Mouse (Mus musculus): Measurements from ENCODE around the gene Lrrc20. TPM values are rescaled to one million over a fixed set of nuclear protein-coding genes. Genes with fewer than 3 reads are reported as not detected.

The Lrrc20 gene
- polyA plus RNA-seq, 1 experiment from 2014 or later, result 13.3 TPM

- Histone ChIP-seq H3K4me2 (ENCODE audit: low read length) (no peak overlapping the region), H3K9ac (ENCODE audit: low read length) (no peak overlapping the region), H3K9me3 (ENCODE audit: control insufficient read depth, low read length) (no peaks in the 10 kb centered on the region), H3K36me3 (ENCODE audit: control insufficient read depth, insufficient read depth, low read length) (0 out of 2 replicates have a peak, but pooled peaks cover 3% of the 10 kb centered on the region), H3K27me3 (ENCODE audit: control insufficient read depth, insufficient read depth, low read length) (no peaks in the 10 kb centered on the region), H3K4me3 (ENCODE audit: control insufficient read depth in 1 of 2, insufficient read depth in 1 of 2, low read depth in 1 of 2, low read length in 2 of 2) (no peak overlapping the region), H3K4me1 (ENCODE audit: control insufficient read depth in 2 of 2, insufficient read depth in 2 of 2, low read length in 2 of 2) (no peaks in the 10 kb centered on the region; a peak in 1 of 4 replicates), H3K27ac (replicated peaks in 1 of 2; ENCODE audit: control insufficient read depth in 1 of 2, insufficient read depth in 1 of 2, low read depth in 2 of 2, low read length in 2 of 2) (no peak overlapping the region)
- ATAC-seq (ENCODE audit: insufficient number of reproducible peaks, insufficient read depth, low FRiP score, low read depth), result no peak
- WGBS, result 76% methylated on average over 8 of the region's 8 CpGs
Measured at GRCm38 (mm10) chr10:61486551-61487339, 11.1 kb downstream of the Lrrc20 start.

GRCm38 (mm10) chr10:61488522-61489110 is 13.0 kb downstream of the Lrrc20 start:
- no peak for ATAC-seq (ENCODE audit: insufficient number of reproducible peaks, insufficient read depth, low FRiP score, low read depth)
- no peak overlapping the region for H3K4me2 ChIP-seq (ENCODE audit: low read length)
- no peak overlapping the region for H3K4me3 ChIP-seq (ENCODE audit: control insufficient read depth in 1 of 2, insufficient read depth in 1 of 2, low read depth in 1 of 2, low read length in 2 of 2)
- H3K9me3 ChIP-seq (ENCODE audit: control insufficient read depth, low read length), result no peaks in the 10 kb centered on the region
- H3K9ac ChIP-seq (ENCODE audit: low read length), result no peak overlapping the region
- H3K27me3 ChIP-seq (ENCODE audit: control insufficient read depth, insufficient read depth, low read length), result no peaks in the 10 kb centered on the region
- H3K4me1 ChIP-seq (ENCODE audit: control insufficient read depth in 2 of 2, insufficient read depth in 2 of 2, low read length in 2 of 2), result no peaks in the 10 kb centered on the region; a peak in 1 of 4 replicates
- WGBS, result 84% methylated on average over 6 of the region's 6 CpGs
- H3K27ac ChIP-seq (replicated peaks in 1 of 2; ENCODE audit: control insufficient read depth in 1 of 2, insufficient read depth in 1 of 2, low read depth in 2 of 2, low read length in 2 of 2), result no peak overlapping the region
- no peaks in the 10 kb centered on the region for H3K36me3 ChIP-seq (ENCODE audit: control insufficient read depth, insufficient read depth, low read length)

- no peak overlapping the region for H3K4me3 ChIP-seq (ENCODE audit: control insufficient read depth in 1 of 2, insufficient read depth in 1 of 2, low read depth in 1 of 2, low read length in 2 of 2)
- H3K27me3 ChIP-seq (ENCODE audit: control insufficient read depth, insufficient read depth, low read length), result no peaks in the 10 kb centered on the region
- peaks cover 16 to 22% of the 10 kb centered on the region in 2 experiments for H3K4me1 ChIP-seq (ENCODE audit: control insufficient read depth in 2 of 2, insufficient read depth in 2 of 2, low read length in 2 of 2)
- no peaks in the 10 kb centered on the region for H3K9me3 ChIP-seq (ENCODE audit: control insufficient read depth, low read length)
- H3K27ac ChIP-seq (replicated peaks in 1 of 2; ENCODE audit: control insufficient read depth in 1 of 2, insufficient read depth in 1 of 2, low read depth in 2 of 2, low read length in 2 of 2), result no peak overlapping the region
- 48% methylated on average over 8 of the region's 8 CpGs for WGBS
- H3K9ac ChIP-seq (ENCODE audit: low read length), result no peak overlapping the region
- H3K4me2 ChIP-seq (ENCODE audit: low read length), result no peak overlapping the region
- no peaks in the 10 kb centered on the region for H3K36me3 ChIP-seq (ENCODE audit: control insufficient read depth, insufficient read depth, low read length)
- ATAC-seq (ENCODE audit: insufficient number of reproducible peaks, insufficient read depth, low FRiP score, low read depth), result no peak
Measured at GRCm38 (mm10) chr10:61491573-61491972, 16.0 kb downstream of the Lrrc20 start.

GRCm38 (mm10) chr10:61492040-61492439 is 16.4 kb downstream of the Lrrc20 start:
- Histone ChIP-seq H3K9ac (ENCODE audit: low read length) (no peak overlapping the region), H3K9me3 (ENCODE audit: control insufficient read depth, low read length) (no peaks in the 10 kb centered on the region), H3K4me1 (ENCODE audit: control insufficient read depth in 2 of 2, insufficient read depth in 2 of 2, low read length in 2 of 2) (peaks cover 16 to 23% of the 10 kb centered on the region in 2 experiments), H3K4me2 (ENCODE audit: low read length) (no peak overlapping the region), H3K27me3 (ENCODE audit: control insufficient read depth, insufficient read depth, low read length) (no peaks in the 10 kb centered on the region), H3K4me3 (ENCODE audit: control insufficient read depth in 1 of 2, insufficient read depth in 1 of 2, low read depth in 1 of 2, low read length in 2 of 2) (no peak overlapping the region), H3K36me3 (ENCODE audit: control insufficient read depth, insufficient read depth, low read length) (no peaks in the 10 kb centered on the region), H3K27ac (replicated peaks in 1 of 2; ENCODE audit: control insufficient read depth in 1 of 2, insufficient read depth in 1 of 2, low read depth in 2 of 2, low read length in 2 of 2) (no peak overlapping the region)
- 11% methylated on average over 11 of the region's 11 CpGs for WGBS
- peak; percentile 69 for ATAC-seq (ENCODE audit: insufficient number of reproducible peaks, insufficient read depth, low FRiP score, low read depth)

GRCm38 (mm10) chr10:61495461-61495860 is 19.9 kb downstream of the Lrrc20 start:
- Histone ChIP-seq H3K4me2 (ENCODE audit: low read length) (no peak overlapping the region), H3K4me1 (ENCODE audit: control insufficient read depth in 2 of 2, insufficient read depth in 2 of 2, low read length in 2 of 2) (peaks cover 16 to 23% of the 10 kb centered on the region in 2 experiments), H3K9me3 (ENCODE audit: control insufficient read depth, low read length) (no peaks in the 10 kb centered on the region), H3K36me3 (ENCODE audit: control insufficient read depth, insufficient read depth, low read length) (no peaks in the 10 kb centered on the region), H3K27ac (replicated peaks in 1 of 2; ENCODE audit: control insufficient read depth in 1 of 2, insufficient read depth in 1 of 2, low read depth in 2 of 2, low read length in 2 of 2) (peak overlapping the region; percentile 5 to 42; a peak in 2 of 4 replicates), H3K4me3 (ENCODE audit: control insufficient read depth in 1 of 2, insufficient read depth in 1 of 2, low read depth in 1 of 2, low read length in 2 of 2) (no peak overlapping the region), H3K9ac (ENCODE audit: low read length) (peak overlapping the region; percentile 31), H3K27me3 (ENCODE audit: control insufficient read depth, insufficient read depth, low read length) (no peaks in the 10 kb centered on the region)
- WGBS, result 44% methylated on average over 4 of the region's 4 CpGs
- no peak for ATAC-seq (ENCODE audit: insufficient number of reproducible peaks, insufficient read depth, low FRiP score, low read depth)

GRCm38 (mm10) chr10:61496231-61496630 is 20.6 kb downstream of the Lrrc20 start:
- Histone ChIP-seq H3K9me3 (ENCODE audit: control insufficient read depth, low read length) (no peaks in the 10 kb centered on the region), H3K4me1 (ENCODE audit: control insufficient read depth in 2 of 2, insufficient read depth in 2 of 2, low read length in 2 of 2) (peaks cover 16 to 23% of the 10 kb centered on the region in 2 experiments), H3K9ac (ENCODE audit: low read length) (peak overlapping the region; percentile 44; the same call in 1 of the 2 replicates), H3K27me3 (ENCODE audit: control insufficient read depth, insufficient read depth, low read length) (no peaks in the 10 kb centered on the region), H3K4me2 (ENCODE audit: low read length) (no peak overlapping the region), H3K27ac (replicated peaks in 1 of 2; ENCODE audit: control insufficient read depth in 1 of 2, insufficient read depth in 1 of 2, low read depth in 2 of 2, low read length in 2 of 2) (peak overlapping the region; percentile 5 to 42; a peak in 2 of 4 replicates), H3K36me3 (ENCODE audit: control insufficient read depth, insufficient read depth, low read length) (no peaks in the 10 kb centered on the region), H3K4me3 (ENCODE audit: control insufficient read depth in 1 of 2, insufficient read depth in 1 of 2, low read depth in 1 of 2, low read length in 2 of 2) (no peak overlapping the region)
- no peak for ATAC-seq (ENCODE audit: insufficient number of reproducible peaks, insufficient read depth, low FRiP score, low read depth)
- WGBS, result 46% methylated on average over 9 of the region's 9 CpGs

GRCm38 (mm10) chr10:61499505-61500466 is 24.2 kb downstream of the Lrrc20 start:
- H3K4me2 ChIP-seq (ENCODE audit: low read length), result no peak overlapping the region
- H3K4me3 ChIP-seq (ENCODE audit: control insufficient read depth in 1 of 2, insufficient read depth in 1 of 2, low read depth in 1 of 2, low read length in 2 of 2), result no peak overlapping the region
- H3K9ac ChIP-seq (ENCODE audit: low read length), result no peak overlapping the region
- H3K4me1 ChIP-seq (ENCODE audit: control insufficient read depth in 2 of 2, insufficient read depth in 2 of 2, low read length in 2 of 2), result peaks cover 16 to 19% of the 10 kb centered on the region in 2 experiments
- no peak for ATAC-seq (ENCODE audit: insufficient number of reproducible peaks, insufficient read depth, low FRiP score, low read depth)
- 87% methylated on average over 20 of the region's 20 CpGs for WGBS
- no peaks in the 10 kb centered on the region for H3K9me3 ChIP-seq (ENCODE audit: control insufficient read depth, low read length)
- no peaks in the 10 kb centered on the region for H3K36me3 ChIP-seq (ENCODE audit: control insufficient read depth, insufficient read depth, low read length)
- H3K27me3 ChIP-seq (ENCODE audit: control insufficient read depth, insufficient read depth, low read length), result no peaks in the 10 kb centered on the region
- H3K27ac ChIP-seq (replicated peaks in 1 of 2; ENCODE audit: control insufficient read depth in 1 of 2, insufficient read depth in 1 of 2, low read depth in 2 of 2, low read length in 2 of 2), result no peak overlapping the region
